Mouse (Mus musculus): ENCODE results near the gene Tbcc.

DNA sequence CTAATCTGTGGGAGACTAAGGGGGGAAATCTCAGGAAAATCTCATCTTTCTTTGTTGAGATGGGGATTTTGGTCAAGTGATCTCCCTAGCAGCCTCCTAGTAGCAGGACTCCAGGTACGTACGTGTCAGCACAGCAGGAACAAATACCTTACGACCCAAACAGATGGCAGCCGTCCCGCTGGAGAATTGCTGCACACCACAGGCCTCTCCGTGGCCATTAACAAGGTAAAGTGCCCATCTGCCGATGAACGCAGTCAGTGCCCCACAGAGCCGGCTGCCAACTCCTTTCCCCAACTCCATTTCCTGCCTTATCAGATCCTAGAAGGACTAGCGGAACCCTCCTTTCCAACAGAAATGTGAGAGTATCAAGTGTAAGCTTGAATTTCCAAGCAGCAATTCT, 45.7 kb upstream of the Tbcc start:
- TF ChIP-seq CTCF (conservative IDR thresholded peaks at IDR 0.05; ENCODE audit: insufficient read depth, insufficient read length, low read depth, low read length) (no peak), POLR2A (IDR thresholded peaks at IDR 0.05; ENCODE audit: low read depth, low read length) (no peak)
